Mouse (Mus musculus) embryo, embryonic 10.5 days (tissue): ENCODE results near the gene Plod1.

ENCODE experiments used
- DNase-seq: peaks from one replicate; pipeline ENCODE4 v3.0.0-alpha.2; 2015; ENCODE audit warnings: low spot score

Plod1 gene

DNA sequence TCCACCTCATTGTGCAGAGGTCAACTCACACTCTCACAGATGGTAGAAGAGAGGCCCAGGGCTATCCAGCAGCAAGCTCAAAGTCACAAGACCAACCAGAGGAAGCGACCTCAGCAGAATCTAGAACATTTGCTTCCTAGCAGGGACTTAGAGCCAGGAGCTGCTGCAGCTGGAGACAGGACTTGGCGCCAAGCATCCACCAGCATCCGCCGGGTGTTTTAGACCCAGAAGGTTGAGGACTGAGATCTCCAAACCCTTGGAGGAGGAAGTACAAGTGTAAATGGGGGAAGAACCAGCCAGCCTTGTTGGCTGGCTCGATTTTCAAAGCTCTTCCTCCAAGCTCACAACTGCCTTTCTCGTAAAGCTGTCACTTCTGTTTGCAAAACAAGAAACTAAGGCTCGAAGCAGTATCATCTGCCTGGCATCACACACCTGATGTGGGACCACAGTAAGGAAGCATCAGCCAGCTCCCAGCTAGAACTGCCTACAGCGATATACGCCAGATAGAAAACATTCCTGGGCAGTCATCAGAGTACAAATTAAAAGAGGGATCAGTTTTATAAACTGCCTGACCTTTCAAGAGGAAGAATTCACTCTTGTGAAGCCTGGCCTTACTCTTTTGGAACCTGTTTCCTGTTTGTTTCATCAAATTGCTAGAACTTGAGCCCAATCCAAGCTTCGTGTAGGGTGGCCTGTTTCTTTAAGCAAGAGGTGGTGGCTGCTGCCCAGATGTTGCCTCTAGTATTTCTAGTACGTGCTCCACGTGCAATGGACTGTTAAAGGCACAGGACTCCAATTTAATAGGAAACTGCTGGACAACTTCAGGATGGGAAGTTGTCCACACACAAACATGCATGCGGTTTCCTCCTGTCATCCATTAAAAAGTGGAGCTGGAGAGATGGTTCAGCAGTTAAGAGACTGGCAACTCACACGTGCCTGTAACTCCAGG lies 1.9 kb upstream of the Plod1 start:
- no peak for DNase-seq

DNA sequence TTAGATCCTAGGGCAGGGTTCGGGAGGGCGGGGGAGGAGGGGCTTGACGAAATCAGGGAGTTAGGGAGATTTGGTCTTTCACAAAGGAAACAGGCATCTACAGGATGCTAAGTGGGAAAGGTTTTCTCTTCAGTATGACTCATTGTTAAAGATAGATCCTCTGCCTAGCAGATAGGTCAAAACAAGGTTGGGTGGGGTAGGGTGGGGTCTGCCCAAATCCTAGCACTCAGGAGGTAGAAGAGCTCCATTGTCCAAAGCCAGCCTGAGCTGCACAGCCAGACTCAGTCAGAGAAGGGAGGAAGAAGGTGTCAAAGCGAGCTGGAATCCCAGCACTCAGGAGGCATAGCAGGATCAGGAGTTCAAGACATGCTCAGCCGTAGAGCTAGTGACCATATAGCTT lies 919 bp upstream of the Plod1 start:
- no peak for DNase-seq

DNA sequence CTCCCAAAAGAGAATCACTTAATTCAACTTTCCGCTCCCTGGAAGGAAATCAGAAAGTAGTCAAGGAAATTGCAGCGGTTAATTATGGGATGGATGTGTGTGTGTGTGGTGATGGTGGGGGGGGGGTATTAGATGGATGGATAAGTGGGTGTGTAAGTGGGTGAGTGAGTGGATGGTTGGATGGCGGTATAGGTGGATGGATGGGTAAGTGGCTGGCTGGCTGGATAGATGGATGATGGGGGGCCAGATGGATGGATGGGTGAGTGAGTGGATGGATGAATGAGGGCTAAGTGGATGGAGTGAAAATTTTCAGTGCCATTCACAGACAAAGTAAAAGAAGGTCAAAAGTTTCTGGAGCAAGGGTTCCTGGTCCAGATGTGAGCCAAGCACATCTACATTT lies 454 bp upstream of the Plod1 start:
- no peak for DNase-seq

DNA sequence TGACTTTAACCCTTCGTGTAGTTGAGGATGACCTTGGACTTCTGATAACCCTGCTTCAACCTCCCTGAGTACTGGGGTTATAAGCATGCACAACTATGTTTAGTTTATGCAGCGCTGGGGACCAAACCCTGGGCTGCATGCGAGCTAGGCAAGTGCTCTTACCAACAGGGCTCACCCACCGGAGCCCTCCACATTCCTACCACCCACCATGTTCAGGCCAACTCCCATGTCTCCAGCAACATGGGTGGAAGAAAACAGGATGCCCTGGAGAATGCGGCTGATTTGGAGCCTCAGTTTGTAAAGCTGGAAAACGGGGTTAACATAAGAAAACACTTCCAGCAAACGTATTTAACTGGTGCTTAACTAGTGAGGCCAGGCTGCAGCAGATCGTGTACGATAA lies 663 bp downstream of the Plod1 start:
- DNase-seq, result peak; percentile 31

DNA sequence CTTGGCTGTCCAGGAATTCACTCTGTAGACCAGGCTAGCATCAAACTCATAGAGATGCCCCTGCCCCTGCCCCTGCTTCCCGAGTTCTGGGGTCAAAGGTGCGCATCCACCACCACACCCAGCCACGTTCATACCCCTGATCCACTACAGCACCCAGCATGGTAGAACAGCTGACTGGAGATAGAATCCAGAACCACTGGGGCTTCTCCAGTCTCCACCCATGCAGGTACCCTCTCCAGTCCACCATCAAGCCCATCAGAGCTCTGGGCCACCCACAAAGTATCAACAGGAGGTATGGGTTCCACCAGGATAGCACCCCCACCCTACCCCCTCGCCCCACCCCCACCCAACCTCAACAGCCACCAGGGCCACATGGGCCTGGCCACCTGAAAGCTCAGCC lies 2.0 kb downstream of the Plod1 start:
- DNase-seq, result no peak

DNA sequence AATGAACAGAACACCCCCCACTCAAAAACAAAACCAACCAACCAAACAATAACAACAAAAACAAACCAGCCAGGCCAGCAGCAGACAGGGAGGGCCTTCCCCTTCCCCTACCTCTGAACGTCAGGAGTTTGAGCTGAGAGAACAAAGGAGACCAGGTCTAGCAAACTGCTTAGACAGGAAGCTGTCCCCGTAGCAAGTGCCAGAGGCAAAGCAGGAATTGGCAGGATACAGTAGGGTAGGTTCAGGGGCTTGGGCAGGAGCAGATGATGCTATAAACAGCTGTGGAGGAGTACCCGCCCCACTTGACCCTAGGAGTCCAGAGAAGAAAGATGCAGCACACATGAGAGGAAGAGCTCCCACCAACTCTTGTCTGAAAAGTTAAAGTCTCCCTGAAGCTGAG lies 2.4 kb downstream of the Plod1 start:
- DNase-seq, result no peak

DNA sequence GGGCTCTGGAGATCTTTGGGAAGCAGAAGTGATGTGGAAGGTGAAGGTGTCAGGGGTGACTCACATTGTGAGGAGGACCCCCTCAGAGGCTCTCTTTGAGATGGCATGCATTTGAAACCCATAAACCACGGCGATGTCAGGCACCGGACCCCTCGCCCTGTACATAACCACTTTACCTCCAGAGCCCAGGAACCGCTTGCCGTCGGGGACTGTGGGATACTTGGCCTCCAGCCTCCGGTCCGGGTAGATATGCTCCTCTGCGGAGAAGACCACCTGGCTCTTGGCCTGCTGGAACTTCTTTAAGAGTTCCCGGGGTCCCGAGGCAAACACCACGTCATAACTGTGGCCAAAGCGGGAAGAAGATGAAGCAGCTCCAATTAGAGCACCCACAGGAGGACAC lies 5.6 kb downstream of the Plod1 start:
- no peak for DNase-seq

DNA sequence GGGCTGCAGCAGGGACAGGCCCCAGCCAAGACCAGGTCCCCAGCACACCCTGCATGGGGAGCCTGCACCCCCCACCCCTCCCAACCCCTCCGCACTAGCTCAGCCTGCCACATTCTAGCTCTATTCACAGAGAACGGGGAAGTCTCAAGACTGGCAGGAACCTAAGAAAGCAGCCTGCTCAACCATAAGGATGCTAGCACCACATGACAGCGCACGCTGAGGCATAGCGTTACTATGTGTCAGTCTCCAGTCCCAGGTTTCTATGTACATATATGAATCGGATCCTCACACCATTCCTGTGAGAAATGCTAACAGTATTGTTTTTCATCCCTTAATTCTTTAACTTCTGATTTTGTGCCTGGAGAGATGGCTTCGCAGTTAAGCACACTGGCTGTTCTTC lies 8.0 kb downstream of the Plod1 start:
- no peak for DNase-seq

DNA sequence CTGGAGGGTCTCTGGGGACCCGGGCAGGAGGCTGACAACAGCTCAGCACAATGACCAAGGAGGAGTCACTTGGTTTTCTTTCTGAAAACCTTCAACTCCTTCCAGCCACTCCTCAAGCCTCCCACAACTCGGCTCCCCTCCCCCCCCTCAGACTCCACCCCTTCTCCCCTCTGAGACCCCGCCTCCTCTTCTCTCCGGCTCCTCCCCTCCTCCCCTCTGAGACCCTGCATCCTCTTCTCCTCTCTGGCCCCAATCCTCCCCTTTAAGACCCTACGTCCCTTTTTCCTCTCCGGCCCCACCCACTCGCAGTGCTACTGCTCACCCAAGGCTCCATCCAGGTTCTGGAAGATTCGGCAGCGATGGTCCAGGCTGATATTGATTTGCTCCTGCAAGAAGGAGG lies 8.4 kb downstream of the Plod1 start:
- peak; percentile 52 for DNase-seq

DNA sequence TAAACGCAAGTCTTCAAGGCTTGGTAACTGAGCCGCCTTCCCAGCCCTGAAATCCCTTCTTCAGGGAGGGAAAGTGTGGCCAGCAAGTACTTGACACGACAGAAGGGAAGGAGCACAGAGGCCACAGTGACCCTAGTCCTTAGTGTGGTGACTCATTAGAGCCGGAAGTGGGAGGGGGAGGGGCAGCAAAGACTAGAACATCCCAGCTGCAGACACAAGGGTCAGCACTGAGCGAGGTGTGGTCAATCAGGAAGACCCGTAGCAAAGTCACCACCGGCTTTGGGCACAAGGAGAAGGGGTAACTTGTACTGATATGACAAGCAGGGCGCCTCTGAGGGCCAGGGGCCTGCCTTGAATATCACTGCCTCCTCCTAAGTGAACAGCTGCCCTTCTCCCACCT lies 8.9 kb downstream of the Plod1 start:
- DNase-seq, result peak; percentile 60

DNA sequence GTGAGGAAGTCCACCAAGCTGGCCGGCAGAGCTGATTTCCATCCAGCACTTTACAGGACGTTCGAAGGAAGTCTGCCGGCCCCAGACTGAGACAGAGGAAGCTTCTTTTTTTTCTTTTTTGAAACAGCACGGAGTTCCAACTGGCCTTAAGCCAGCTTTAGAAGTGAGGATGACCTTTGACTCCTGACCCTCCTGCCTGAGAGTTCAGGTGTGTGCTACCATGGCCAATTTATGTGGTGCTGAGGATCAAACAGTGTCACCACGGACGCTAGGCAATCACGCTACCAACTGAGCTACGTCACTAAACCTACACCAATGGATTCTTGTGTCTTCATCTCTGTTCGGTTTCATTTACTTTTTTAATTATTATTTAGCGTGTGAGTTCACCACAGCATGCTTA lies 14.2 kb downstream of the Plod1 start:
- DNase-seq, result no peak

DNA sequence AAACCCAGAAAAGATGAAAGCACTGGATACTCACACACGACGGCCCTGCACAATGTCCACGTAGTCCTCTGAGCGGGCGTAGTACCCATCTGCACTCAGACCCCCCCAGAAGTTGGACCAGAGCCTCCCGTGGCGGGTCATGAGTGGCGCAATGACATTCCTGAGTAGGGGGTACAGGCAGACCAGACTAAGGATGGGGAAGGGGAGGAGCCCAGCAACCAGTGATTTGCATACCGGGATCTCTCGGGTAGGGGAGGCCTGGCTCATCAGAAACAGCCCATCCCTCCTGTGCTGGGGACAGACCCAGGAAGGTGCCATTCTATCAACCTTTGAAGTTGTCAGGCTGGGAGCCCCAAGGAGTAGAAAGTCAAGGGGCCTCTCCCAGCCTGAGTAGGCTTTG lies 15.6 kb downstream of the Plod1 start:
- DNase-seq, result no peak

DNA sequence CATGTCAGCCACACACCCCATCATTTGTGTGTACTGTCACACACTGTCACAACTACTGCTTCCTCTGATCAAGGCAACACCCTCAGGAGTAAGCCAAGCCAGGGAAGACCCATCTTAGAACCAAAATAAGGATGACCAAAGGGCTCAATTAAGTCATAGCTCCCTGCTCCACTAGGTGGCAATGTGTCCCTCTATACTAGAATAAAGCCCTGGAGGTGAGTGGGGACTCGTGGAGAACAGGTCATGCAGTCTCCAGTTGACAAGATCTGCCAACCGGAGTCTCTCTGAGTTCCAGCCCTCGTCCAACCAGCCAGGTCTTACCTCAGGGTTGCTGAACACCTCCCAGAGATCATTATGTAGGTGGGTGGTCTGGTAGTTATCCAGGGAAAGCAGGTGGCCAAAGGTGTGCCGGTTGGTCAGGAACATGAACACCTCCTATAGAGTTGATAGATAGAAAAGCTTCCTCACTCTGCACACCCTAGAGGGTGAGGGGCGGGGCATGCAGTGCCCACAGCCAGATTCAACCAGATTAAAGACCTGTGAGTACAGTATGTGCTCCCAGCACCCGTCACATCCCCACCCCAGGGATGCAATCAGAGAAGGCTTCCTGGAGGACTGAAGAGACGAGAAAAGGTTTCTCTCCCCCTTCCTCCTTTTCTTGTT lies 18.0 kb downstream of the Plod1 start:
- DNase-seq, result peak; percentile 70

DNA sequence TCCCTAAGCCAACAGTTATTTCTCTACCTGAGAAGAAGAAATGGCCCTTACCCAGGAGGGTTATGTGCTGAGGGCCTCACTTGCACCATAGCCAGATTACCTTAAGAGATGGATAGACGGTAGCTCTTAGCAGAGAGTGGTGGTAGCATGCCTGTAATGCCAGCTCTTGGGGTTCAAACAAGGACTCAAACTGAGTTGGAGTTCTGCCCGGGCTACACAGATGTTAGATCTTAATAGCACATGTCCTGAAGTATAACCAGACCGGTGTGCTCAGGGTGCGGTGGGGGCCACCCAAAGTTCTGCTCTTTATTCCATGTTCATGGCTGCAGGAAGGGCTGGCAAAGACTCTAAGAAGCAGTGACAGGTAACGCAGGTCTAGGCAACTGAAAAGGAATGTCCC lies 27.1 kb downstream of the Plod1 start:
- DNase-seq, result no peak

DNA sequence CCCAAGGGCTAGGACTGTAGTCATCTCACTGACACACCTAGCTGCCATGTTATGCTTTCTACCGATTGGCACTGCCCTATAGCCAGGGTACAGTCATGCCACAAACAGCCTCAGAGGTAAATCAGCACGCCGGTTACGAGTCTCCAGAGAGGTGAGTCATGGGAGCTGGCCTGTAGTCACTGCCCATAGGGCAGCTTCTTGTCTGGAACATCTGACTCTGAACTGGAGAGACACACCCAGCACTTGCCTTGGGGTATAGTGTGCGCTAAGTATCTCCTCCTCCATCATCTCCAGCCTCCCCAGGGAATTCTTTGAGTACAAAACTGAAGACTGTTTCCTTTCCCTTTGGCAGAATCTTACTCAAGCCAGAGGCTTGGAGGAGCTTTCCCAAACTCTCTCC lies 30.3 kb downstream of the Plod1 start:
- no peak for DNase-seq

DNA sequence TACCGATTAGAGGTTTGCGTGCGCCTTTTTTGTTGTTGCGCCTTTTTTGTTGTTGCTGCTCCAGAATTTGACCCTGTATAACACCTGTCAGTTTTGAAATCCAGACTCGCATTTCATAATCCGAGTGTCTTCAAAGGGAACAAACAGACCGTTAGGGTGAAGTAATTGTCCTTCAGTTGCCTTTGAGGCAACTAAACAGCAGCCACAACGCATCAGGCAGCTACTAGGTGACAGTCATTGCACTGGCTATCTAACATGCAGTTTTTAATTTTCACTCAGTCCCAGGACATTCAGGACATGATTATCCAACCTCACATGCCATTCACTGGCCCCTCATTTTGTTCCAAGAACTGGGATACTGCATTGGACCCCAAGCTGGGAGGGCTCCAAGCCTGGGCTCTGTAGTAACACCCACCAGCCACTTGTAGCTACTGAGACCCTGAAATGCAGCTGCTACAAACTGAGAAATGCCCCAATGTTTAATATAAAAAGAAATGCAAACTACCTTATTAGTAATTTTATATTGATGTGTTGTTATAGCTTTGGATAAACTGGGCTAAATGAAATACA lies 31.4 kb downstream of the Plod1 start:
- DNase-seq, result peak; percentile 12

DNA sequence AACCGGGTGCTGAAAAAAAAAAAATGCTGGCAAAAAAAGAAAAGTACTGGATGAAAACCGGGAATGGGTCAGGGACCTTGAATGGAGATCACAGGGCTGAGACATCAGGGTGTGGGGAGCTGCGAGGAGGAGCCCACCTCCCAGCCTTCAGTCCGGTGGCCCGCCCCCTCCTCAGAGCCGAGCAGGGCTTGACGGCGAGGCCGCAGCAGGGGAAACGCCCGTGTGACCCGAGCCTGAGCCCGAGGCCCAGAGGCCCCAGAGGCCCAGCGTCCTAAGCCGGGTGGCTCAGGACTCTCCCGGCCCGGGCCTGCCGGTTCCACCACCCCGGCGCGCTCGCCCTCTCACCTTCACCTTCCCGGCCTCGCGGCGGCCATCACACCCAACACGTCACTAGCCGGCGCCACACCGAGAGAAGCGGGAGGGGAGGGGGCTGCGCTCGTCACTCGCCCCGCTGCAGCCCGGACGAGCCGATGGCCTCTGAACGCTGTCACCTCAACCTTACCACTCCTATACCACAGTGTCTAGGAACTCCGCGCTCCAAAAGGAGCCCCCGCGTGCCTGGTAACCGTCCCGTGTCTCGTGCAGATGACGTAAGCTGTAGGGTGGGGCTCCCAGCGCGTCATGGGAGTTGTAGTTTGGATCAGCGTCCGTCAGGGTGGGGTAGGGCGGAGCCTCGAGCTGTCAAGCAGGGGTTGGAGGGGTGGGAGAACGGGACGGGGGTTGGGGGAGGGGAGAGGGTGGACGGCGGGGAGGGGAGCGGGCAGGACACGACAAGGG lies 32.1 kb downstream of the Plod1 start, which contains the start of gene Mfn2:
Gene Mfn2 (minus strand): TSS at position 392 of the 777 bp plus-strand sequence.
- DNase-seq, result peak; percentile 94

DNA sequence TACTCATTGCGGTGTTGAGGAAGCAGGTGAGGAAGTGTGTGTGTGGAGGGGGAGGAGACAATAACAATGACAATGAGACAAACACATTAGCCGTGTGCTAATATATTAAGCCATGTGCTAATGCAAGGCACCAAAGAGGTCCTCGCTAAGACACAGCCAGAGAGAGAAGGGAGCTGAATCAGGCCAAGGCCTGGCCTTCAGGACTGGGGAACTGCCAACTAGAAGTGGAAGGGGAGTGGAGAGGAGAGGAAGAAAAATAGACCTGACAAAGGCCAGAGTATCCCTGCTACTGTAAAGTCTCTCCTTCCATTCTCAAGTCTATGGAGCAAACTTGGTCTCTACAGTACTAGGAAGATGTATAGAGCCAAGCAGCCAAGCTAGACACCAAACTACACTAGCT lies 33.0 kb downstream of the Plod1 start:
- DNase-seq, result no peak

DNA sequence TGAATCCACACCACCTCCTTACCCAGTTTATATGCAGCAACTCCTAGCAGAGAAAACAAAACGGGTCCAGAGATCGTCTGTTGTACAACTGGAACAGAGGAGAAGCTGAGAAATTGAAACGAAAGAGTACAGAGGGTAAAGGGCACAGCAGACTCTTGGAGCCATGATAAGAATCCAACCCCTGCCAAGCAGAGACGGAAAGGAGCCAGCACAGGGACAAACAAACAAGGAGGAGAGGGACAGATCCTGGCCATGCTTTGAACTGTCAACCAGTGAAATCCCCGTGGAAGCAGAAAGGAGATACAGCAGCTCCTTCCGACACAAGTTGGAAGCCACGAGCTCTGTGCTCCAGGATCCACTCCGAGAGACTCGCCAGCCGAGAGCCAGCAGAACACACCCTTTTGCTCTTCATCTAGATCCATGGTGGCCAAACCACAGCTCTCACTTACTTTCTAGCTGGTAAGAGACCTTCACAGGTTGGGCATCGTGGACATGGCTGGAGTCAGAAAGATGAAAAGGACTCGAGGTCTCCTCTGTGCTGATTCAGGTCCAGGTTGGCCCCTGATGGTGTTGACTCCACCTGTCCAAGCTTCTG lies 33.6 kb downstream of the Plod1 start:
- DNase-seq, result no peak

DNA sequence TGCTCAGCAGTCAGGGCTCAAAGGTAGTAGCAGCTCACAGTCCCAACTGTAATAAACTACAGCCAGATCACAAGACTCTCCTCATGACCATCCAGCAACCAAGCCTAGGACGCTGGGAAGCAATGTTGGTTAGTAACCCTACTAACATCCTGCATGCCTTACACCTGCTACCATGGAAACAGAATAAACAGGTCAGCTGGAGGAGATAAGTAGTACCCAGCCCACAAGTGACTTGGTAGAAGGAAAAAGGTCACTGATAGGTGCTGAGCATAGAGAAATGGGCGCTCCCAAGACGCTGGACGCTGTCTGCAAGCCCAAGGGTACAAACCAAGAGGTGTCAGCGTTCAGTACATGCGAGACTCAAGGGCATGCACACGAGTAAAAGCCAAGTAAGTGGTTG lies 36.1 kb downstream of the Plod1 start:
- DNase-seq, result no peak

DNA sequence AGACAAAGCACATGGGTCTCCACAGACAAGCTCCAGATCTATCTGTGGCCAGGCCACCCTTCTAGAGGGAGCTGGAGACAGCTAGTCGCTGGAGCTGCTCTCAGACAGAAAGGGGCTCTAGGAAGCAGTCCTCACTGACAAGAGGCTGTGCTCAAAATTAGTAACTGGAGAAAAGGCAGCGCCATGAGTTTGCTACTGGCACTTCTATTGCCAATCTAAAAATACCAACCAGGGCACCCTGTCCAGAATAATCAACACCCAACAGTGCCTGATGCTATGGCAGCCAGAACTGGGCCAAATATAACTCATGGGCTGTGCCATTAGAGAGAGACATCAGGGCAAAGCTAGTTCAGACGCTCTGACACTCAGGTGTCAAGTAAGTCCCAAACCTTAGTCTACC lies 39.2 kb downstream of the Plod1 start:
- DNase-seq, result no peak

DNA sequence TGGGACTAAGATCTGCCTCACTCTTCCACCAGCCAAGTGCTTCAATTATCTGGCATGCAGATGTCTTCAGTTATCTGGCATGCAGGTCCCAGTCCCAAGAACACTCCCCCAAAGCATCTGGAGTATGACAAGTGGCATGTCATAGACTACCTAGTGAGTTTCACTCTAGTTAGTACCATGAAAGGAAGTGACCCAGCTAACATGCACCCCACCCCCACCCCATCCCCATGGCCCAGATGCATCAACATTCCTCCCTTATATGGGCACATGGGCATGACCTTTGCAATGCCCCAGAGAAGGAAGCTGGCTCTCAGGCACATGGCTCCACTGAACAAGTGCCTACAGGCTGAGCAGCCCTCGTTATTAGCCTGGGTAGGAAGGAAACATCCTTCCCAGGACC lies 40.2 kb downstream of the Plod1 start:
- DNase-seq, result no peak
